ENCODE assay signal across 11 mouse cellular contexts in genomic region chr2:153298863-153299262, GRCm38 (mm10). TPM values are rescaled to one million over a fixed set of nuclear protein-coding genes. Genes with fewer than 3 reads are reported as not detected.
DNase-seq lines count a peak whose midpoint lies in the region; ATAC-seq and TF ChIP-seq lines count a peak whose summit lies in the region.
"Had no signal": no experiment of that assay in that cellular context is flagged by ENCODE, and none has a peak within 500 bp of the region (broad histone marks: within the 10 kb centered on the region; RNA-seq: fewer than 3 reads in every experiment).

No protein-coding gene starts in this region.

- H3K36me3 ChIP-seq in MEL (ENCODE audit: control insufficient read depth in 1 of 2, insufficient read depth in 2 of 2, low read length in 2 of 2) = peaks cover 0 to 22% of the 10 kb centered on the region in 2 experiments; a peak in 2 of 4 replicates
- H3K36me3 ChIP-seq in midbrain, embryonic 14.5 days (ENCODE audit: control insufficient read depth, insufficient read depth, low read length) = no peaks in the 10 kb centered on the region

- peak; percentile 26 for DNase-seq in layer of hippocampus, adult 11-12 months (ENCODE audit: low spot score)
- no peak for DNase-seq in layer of hippocampus, postnatal 25 days (ENCODE audit: extremely low spot score in 1 of 2, low spot score in 1 of 2)
- DNase-seq in MEL (ENCODE audit: low read depth, low spot score) = peak; percentile 94
- DNase-seq in lung, postnatal 25 days (ENCODE audit: low spot score) = peak; percentile 43
- no peak for DNase-seq in midbrain, embryonic 14.5 days
- DNase-seq in cerebellum, postnatal 14 days = no peak
- DNase-seq in left cerebral cortex, postnatal 36 days (ENCODE audit: low spot score in 2 of 2) = no peak
- DNase-seq: adrenal gland, postnatal 25 days had no signal

- TF ChIP-seq CTCF in MEL (IDR thresholded peaks at IDR 0.05 in 2 of 3, conservative IDR thresholded peaks at IDR 0.05 in 1 of 3; ENCODE audit: control insufficient read depth in 1 of 3, insufficient read depth in 1 of 3, low read depth in 2 of 3, low read length in 3 of 3, poor library complexity in 1 of 3, severe bottlenecking in 1 of 3) = peak in 1 of 3 experiments; percentile 49; a peak in 2 of 6 replicates

- peaks cover 27% of the 10 kb centered on the region for H3K79me2 ChIP-seq in MEL (ENCODE audit: control insufficient read depth, insufficient read depth, low read length, poor library complexity)

- H3K9me3 ChIP-seq in MEL (replicated peaks; ENCODE audit: insufficient read depth, low read length) = no peaks in the 10 kb centered on the region
- H3K9me3 ChIP-seq in midbrain, embryonic 14.5 days (ENCODE audit: control insufficient read depth, low read length) = no peaks in the 10 kb centered on the region
- H3K9me3 ChIP-seq: limb, embryonic 12.5 days had no signal

- TF ChIP-seq RAD21 in MEL (IDR thresholded peaks at IDR 0.05; ENCODE audit: low read depth, low read length) = peak; percentile 62

- peaks cover 0 to 27% of the 10 kb centered on the region in 2 experiments; a peak in 3 of 4 replicates for H3K4me1 ChIP-seq in MEL (ENCODE audit: control insufficient read depth in 1 of 2, insufficient read depth in 2 of 2, low read length in 2 of 2)
- H3K4me1 ChIP-seq in midbrain, embryonic 14.5 days (ENCODE audit: control insufficient read depth, insufficient read depth, low read length) = no peaks in the 10 kb centered on the region
- H3K4me1 ChIP-seq: limb, embryonic 12.5 days had no signal

- H3K9ac ChIP-seq in MEL (ENCODE audit: control insufficient read depth, low read depth, low read length, poor library complexity, severe bottlenecking) = peak overlapping the region; percentile 59
- no peak overlapping the region for H3K9ac ChIP-seq in midbrain, embryonic 14.5 days (replicated peaks; ENCODE audit: low read length)
- H3K9ac ChIP-seq: limb, embryonic 12.5 days had no signal

- peak overlapping the region; percentile 13 to 38 for H3K4me3 ChIP-seq in MEL (ENCODE audit: control insufficient read depth in 1 of 2, insufficient read depth in 1 of 2, low read depth in 2 of 2, low read length in 2 of 2)
- H3K4me3 ChIP-seq in midbrain, embryonic 14.5 days (replicated peaks; ENCODE audit: low read depth, low read length) = no peak overlapping the region
- H3K4me3 ChIP-seq: limb, embryonic 12.5 days had no signal

- peak overlapping the region; percentile 97 for H3K27ac ChIP-seq in MEL (ENCODE audit: control insufficient read depth, low read depth, low read length)
- H3K27ac ChIP-seq in midbrain, embryonic 14.5 days (replicated peaks; ENCODE audit: low read depth, low read length) = no peak overlapping the region
- H3K27ac ChIP-seq: limb, embryonic 12.5 days had no signal

- peak; percentile 66 to 79 for TF ChIP-seq EP300 in MEL (IDR thresholded peaks at IDR 0.05; ENCODE audit: low read depth in 1 of 2, low read length in 2 of 2)

- no peak overlapping the region for H3K4me2 ChIP-seq in midbrain, embryonic 14.5 days (ENCODE audit: low read length)
- H3K4me2 ChIP-seq: limb, embryonic 12.5 days had no signal

- no peaks in the 10 kb centered on the region for H3K27me3 ChIP-seq in MEL (ENCODE audit: control insufficient read depth in 1 of 2, insufficient read depth in 2 of 2, low read length in 2 of 2)
- no peaks in the 10 kb centered on the region for H3K27me3 ChIP-seq in midbrain, embryonic 14.5 days (ENCODE audit: control insufficient read depth, insufficient read depth, low read length)
- H3K27me3 ChIP-seq: limb, embryonic 12.5 days had no signal

- no peak for TF ChIP-seq POLR2A in MEL (IDR thresholded peaks at IDR 0.05; ENCODE audit: control insufficient read depth in 1 of 2, insufficient read depth in 1 of 2, low read depth in 1 of 2, low read length in 2 of 2, poor library complexity in 1 of 2)

- 76% methylated on average over 4 of the region's 4 CpGs for whole genome bisulfite sequencing in midbrain, embryonic 14.5 days

- intact Hi-C loops in left cerebral cortex, postnatal 36 days (cut with DNase I) = no loop called here

- ATAC-seq in erythroblast, adult 5-6 weeks (replicated peaks; ENCODE audit: low FRiP score, poor library complexity, severe bottlenecking) = 0 out of 2 replicates have a peak, but pooled peaks have one; percentile 21
- no peak for ATAC-seq in midbrain, embryonic 14.5 days (ENCODE audit: low FRiP score, low TSS enrichment)
- ATAC-seq: forebrain, embryonic 14.5 days had no signal

TF ChIP-seq in MEL, 35 proteins besides CTCF, POLR2A, EP300 and RAD21 (continues in another document):
- TF ChIP-seq JUND (IDR thresholded peaks at IDR 0.05; ENCODE audit: low read depth, low read length) = no peak
- no peak for TF ChIP-seq KAT2A (conservative IDR thresholded peaks at IDR 0.05; ENCODE audit: low read depth, low read length)
- peak; percentile 55; the same call in 1 of the 2 replicates for TF ChIP-seq MXI1 (IDR thresholded peaks at IDR 0.05; ENCODE audit: low read depth, low read length)
- TF ChIP-seq TCF12 (IDR thresholded peaks at IDR 0.05; ENCODE audit: low read depth, low read length) = no peak; the same call in 1 of the 2 replicates
- TF ChIP-seq MAX (IDR thresholded peaks at IDR 0.05; ENCODE audit: low read length) = peak; percentile 69
- TF ChIP-seq UBTF (IDR thresholded peaks at IDR 0.05; ENCODE audit: borderline replicate concordance, insufficient read depth, low read depth, low read length) = no peak
- no peak for TF ChIP-seq MAZ (IDR thresholded peaks at IDR 0.05; ENCODE audit: low read depth, low read length)
- no peak for TF ChIP-seq NELFE (IDR thresholded peaks at IDR 0.05; ENCODE audit: low read depth, low read length)
- TF ChIP-seq USF1 (IDR thresholded peaks at IDR 0.05; ENCODE audit: low read depth, low read length) = no peak
- no peak for TF ChIP-seq CHD1 (IDR thresholded peaks at IDR 0.05; ENCODE audit: low read depth, low read length)
- TF ChIP-seq NRF1 (IDR thresholded peaks at IDR 0.05; ENCODE audit: insufficient read depth, low read depth, low read length, poor library complexity, severe bottlenecking) = no peak
- peak; percentile 50; the same call in 1 of the 2 replicates for TF ChIP-seq TBP (IDR thresholded peaks at IDR 0.05; ENCODE audit: low read depth, low read length)
- no peak for TF ChIP-seq MAFK (IDR thresholded peaks at IDR 0.05; ENCODE audit: borderline replicate concordance, low read depth, low read length)
- peak; percentile 77 for TF ChIP-seq GATA1 (IDR thresholded peaks at IDR 0.05; ENCODE audit: low read depth, low read length)
- TF ChIP-seq SIN3A (IDR thresholded peaks at IDR 0.05; ENCODE audit: low read length) = peak; percentile 46; the same call in 1 of the 2 replicates
- 0 out of 2 replicates have a peak, but pooled peaks have one; percentile 22 for TF ChIP-seq BHLHE40 (IDR thresholded peaks at IDR 0.05; ENCODE audit: borderline replicate concordance, low read depth, low read length)
- peak; percentile 39; the same call in 1 of the 2 replicates for TF ChIP-seq MYB (IDR thresholded peaks at IDR 0.05; ENCODE audit: low read depth, low read length)
- TF ChIP-seq POLR2AphosphoS5 (IDR thresholded peaks at IDR 0.05; ENCODE audit: borderline replicate concordance, low read depth, low read length) = no peak
- peak; percentile 50; the same call in 1 of the 2 replicates for TF ChIP-seq RCOR1 (IDR thresholded peaks at IDR 0.05; ENCODE audit: low read depth, low read length)
- no peak for TF ChIP-seq USF2 (IDR thresholded peaks at IDR 0.05; ENCODE audit: borderline replicate concordance in 1 of 2, insufficient read depth in 1 of 2, low read depth in 1 of 2, low read length in 2 of 2)

RNA-seq across cellular contexts. Expression of gene Kif3b, which starts 7.7 kb away (rescaled TPM):
- 10 to 100 TPM; 55.1 to 56.1 TPM for total RNA-seq in layer of hippocampus, postnatal 25 days (2021)
- total RNA-seq in MEL (2012; rRNA removed) = 10.0 and 11.0 TPM in 2 replicates
- 10 to 100 TPM; 17.9 to 34.2 TPM for polyA plus RNA-seq in MEL (2012; ENCODE audit: insufficient read depth in 1 of 2, insufficient read length in 2 of 2, low read depth in 1 of 2, low replicate concordance in 2 of 2, missing spikeins in 1 of 2)
- total RNA-seq in erythroblast, adult 5-6 weeks (2015; ENCODE audit: low replicate concordance) = 2.9 and 6.5 TPM in 2 replicates
- 5.4 and 5.7 TPM in 2 replicates for total RNA-seq in erythroblast, adult 5-6 weeks (2017; ENCODE audit: low replicate concordance)
- polyA plus RNA-seq in midbrain, embryonic 14.5 days (2014; fragmentation: Nextera tagmentation; extraction: Ambion mirVana) = 17.0 and 18.6 TPM in 2 replicates
- total RNA-seq in left cerebral cortex, postnatal 36 days (2021) = 10 to 100 TPM; 56.4 to 58.6 TPM

RNA-seq across cellular contexts. Expression of gene Asxl1, which starts 46.8 kb away (rescaled TPM):
- total RNA-seq in layer of hippocampus, postnatal 25 days (2021) = 10 to 100 TPM; 31.6 to 34.0 TPM
- total RNA-seq in MEL (2012; rRNA removed) = 15.2 and 20.6 TPM in 2 replicates
- 10 to 100 TPM in 1 of 2 experiments, not detected in 1; 35.5 TPM for polyA plus RNA-seq in MEL (2012; ENCODE audit: insufficient read depth in 1 of 2, insufficient read length in 2 of 2, low read depth in 1 of 2, low replicate concordance in 2 of 2, missing spikeins in 1 of 2)
- total RNA-seq in erythroblast, adult 5-6 weeks (2015; ENCODE audit: low replicate concordance) = 10.8 and 17.1 TPM in 2 replicates
- total RNA-seq in erythroblast, adult 5-6 weeks (2017; ENCODE audit: low replicate concordance) = 14.7 and 18.5 TPM in 2 replicates
- polyA plus RNA-seq in midbrain, embryonic 14.5 days (2014; fragmentation: Nextera tagmentation; extraction: Ambion mirVana) = 13.4 and 17.1 TPM in 2 replicates
- total RNA-seq in left cerebral cortex, postnatal 36 days (2021) = 10 to 100 TPM; 34.3 to 36.7 TPM

RNA-seq across cellular contexts. Expression of gene Pofut1, which starts 57.5 kb away (rescaled TPM):
- total RNA-seq in layer of hippocampus, postnatal 25 days (2021) = 10 to 100 TPM; 14.3 to 21.1 TPM
- 20.2 and 20.5 TPM in 2 replicates for total RNA-seq in MEL (2012; rRNA removed)
- polyA plus RNA-seq in MEL (2012; ENCODE audit: insufficient read depth in 1 of 2, insufficient read length in 2 of 2, low read depth in 1 of 2, low replicate concordance in 2 of 2, missing spikeins in 1 of 2) = 10 to 100 TPM in 1 of 2 experiments, not detected in 1; 28.7 TPM
- 1.3 and 2.5 TPM in 2 replicates for total RNA-seq in erythroblast, adult 5-6 weeks (2015; ENCODE audit: low replicate concordance)
- total RNA-seq in erythroblast, adult 5-6 weeks (2017; ENCODE audit: low replicate concordance) = 9.2 and 15.5 TPM in 2 replicates
- 5.6 and 6.0 TPM in 2 replicates for polyA plus RNA-seq in midbrain, embryonic 14.5 days (2014; fragmentation: Nextera tagmentation; extraction: Ambion mirVana)
- total RNA-seq in left cerebral cortex, postnatal 36 days (2021) = 10 to 100 TPM; 14.9 to 18.4 TPM

RNA-seq across cellular contexts. Expression of gene Plagl2, which starts 57.6 kb away (rescaled TPM):
- total RNA-seq in layer of hippocampus, postnatal 25 days (2021) = 1 to 10 TPM; 4.6 to 5.4 TPM
- 5.9 and 6.0 TPM in 2 replicates for total RNA-seq in MEL (2012; rRNA removed)
- polyA plus RNA-seq in MEL (2012; ENCODE audit: insufficient read depth in 1 of 2, insufficient read length in 2 of 2, low read depth in 1 of 2, low replicate concordance in 2 of 2, missing spikeins in 1 of 2) = 10 to 100 TPM in 1 of 2 experiments, not detected in 1; 34.4 TPM
- 33.4 and 36.8 TPM in 2 replicates for total RNA-seq in erythroblast, adult 5-6 weeks (2015; ENCODE audit: low replicate concordance)
- total RNA-seq in erythroblast, adult 5-6 weeks (2017; ENCODE audit: low replicate concordance) = 8.7 and 13.2 TPM in 2 replicates
- polyA plus RNA-seq in midbrain, embryonic 14.5 days (2014; fragmentation: Nextera tagmentation; extraction: Ambion mirVana) = 7.3 and 11.5 TPM in 2 replicates
- 1 to 10 TPM; 5.2 to 6.5 TPM for total RNA-seq in left cerebral cortex, postnatal 36 days (2021)

Comparison
In these comparisons a context has a peak if more than half of its experiments do, and no peak if none do; other contexts are left out.
1. DNase-seq: peak in layer of hippocampus, adult 11-12 months (single experiment), MEL (single experiment) and lung, postnatal 25 days (single experiment); none in layer of hippocampus, postnatal 25 days (0 of 2), midbrain, embryonic 14.5 days (single experiment), cerebellum, postnatal 14 days (0 of 2) and left cerebral cortex, postnatal 36 days (0 of 2).